Mouse (Mus musculus) common myeloid progenitor, adult 5-6 weeks (primary cell): ENCODE data around the gene Smarce1. TPM values are rescaled to one million over a fixed set of nuclear protein-coding genes. Genes with fewer than 3 reads are reported as not detected.

ENCODE experiments used
- ATAC-seq: replicated peaks from 2 replicates; pipeline ENCODE4 v1.8.0; 2016; ENCODE audit warnings: low read depth, mild to moderate bottlenecking, moderate TSS enrichment, inconsistent platforms; ENCODE audit not compliant: poor library complexity, severe bottlenecking
- total RNA-seq: library from RNA; stranded (forward); fragments of 200-1000, 187-1606 nt; gene quantifications from 2 replicates; pipeline ENCODE4 v1.2.3, GENCODE M21; 2017

Gene Smarce1
- total RNA-seq, 1 experiment from 2014 or later, result 341 TPM

- ATAC-seq, result no peak
These were observed 59.4 kb downstream of the Smarce1 start for GRCm38 (mm10) chr11:99171442-99171841.

DNA sequence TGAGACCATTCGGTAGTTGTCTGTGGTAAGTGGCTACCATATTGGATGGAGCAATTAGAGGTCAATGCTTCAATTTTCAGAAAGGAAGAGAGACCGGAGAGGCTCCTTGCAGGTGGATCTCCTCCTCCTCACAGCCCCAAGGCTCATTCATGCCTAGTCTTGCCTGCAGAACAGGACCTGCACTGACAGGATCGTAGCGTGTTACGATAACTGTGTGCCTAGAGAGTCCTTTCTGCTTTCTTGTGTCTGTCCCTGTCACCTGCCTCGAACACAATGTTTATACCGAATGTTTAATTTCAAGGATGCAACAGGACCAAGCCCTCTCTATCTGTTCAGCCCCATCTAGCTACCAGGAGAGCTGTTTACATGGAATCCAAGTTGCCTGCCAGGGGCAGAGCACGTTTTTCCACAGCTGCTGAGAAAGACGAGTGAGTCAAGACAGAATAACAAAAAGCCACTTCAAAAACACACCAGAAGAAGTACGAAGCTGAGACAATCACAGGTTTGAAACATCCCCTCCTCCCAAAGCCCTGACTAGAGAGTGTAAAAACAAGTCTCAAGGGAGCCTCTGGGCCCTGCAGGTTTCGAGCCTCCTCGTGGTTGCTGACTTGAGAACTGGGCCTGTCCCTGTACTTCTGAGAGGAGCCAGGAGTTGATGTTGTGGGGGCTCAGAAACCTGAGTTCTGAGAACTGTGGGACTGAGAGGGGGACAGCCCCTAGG is 60.1 kb downstream of the Smarce1 start:
- no peak for ATAC-seq

- no peak for ATAC-seq
These were observed 60.8 kb downstream of the Smarce1 start for GRCm38 (mm10) chr11:99170005-99170404.

DNA sequence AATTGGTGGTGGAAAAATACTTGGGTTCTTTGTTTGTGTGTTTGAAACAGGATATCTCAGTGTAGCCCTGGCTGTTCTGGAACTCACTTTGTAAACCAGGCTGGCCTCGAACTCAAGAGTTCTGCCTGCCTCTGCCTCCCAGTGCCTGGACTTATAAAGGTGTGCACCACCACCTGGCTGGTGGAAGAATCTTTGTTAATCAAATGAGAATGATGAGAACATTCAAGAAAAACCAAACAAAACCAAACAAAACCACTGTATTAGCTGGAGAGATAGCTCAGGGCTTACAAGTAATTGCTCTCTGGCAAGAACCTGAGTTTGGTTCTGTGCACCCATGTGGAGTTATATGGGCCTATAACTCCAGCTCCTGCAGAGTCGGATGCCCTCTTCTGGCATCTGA is 61.4 kb downstream of the Smarce1 start:
- no peak for ATAC-seq

DNA sequence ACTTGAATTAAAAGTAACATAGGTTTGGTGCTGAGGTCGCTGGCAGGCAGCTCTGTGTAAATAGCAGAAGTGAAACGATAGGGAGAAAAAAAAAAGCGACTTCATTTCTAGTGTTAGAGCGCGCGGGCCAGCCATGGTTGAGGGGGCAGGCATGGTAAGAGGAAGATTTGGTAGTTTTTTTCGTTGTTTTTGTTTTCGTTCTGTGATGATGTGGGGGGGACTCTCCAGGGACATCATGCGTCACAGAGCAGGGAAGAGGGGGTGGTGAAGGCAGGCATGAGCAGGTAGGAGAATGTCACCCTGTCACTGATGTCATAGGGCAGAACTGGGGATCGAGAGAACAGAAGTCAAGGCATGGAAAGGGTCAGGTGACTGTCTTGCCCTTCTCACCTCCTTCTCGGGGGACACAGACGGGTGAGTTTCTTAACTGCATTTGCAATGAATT is 62.8 kb downstream of the Smarce1 start:
- peak; percentile 56 for ATAC-seq

- ATAC-seq, result no peak
These were observed 63.2 kb downstream of the Smarce1 start for GRCm38 (mm10) chr11:99167576-99167975.

GRCm38 (mm10) chr11:99166241-99166640 is 64.6 kb downstream of the Smarce1 start:
- no peak for ATAC-seq

DNA sequence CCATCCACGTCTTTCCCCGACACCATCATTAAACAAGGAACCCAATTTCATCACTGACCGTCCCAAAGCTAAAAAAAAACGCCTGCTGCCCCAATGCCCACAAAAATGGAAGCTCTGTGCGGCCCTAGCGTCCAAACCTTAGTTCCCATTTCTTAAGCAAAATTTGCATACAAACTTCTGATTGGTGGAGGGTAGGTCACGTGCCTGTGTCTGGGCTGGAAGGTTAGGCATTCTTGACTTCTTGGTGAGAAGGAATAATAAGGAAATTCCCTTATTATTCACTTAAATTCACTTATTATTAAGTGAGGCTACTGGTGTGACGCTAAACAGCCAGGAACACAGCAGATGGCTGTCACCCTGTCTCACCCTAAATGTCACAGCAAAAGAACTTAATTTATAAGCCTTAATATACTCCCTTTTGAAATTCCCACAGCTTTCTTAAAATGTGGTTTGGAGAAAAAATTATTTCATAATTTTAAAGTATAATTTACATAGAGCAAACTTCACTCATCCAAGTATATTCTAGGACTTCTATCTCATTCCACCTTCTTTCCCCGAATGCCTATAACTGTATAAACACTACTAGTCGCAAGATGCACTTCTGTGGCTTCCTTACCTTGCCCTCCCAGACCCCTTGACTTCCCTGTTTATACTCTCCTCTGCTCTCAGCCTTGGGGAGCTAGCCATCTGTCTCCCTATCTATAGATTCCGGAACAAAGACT is 65.6 kb downstream of the Smarce1 start:
- no peak for ATAC-seq

- peak; percentile 59 for ATAC-seq
These were observed 67.7 kb downstream of the Smarce1 start for GRCm38 (mm10) chr11:99162972-99163686.

GRCm38 (mm10) chr11:99161648-99162047 is 69.2 kb downstream of the Smarce1 start:
- ATAC-seq, result no peak

GRCm38 (mm10) chr11:99160228-99160627 is 70.6 kb downstream of the Smarce1 start:
- no peak for ATAC-seq

Other genes with a start within 250 kb of the Smarce1 start
- not detected in 2 replicates for gene Gjd3, start 248.0 kb downstream of the Smarce1 start, total RNA-seq
- gene Top2a, start 206.8 kb downstream of the Smarce1 start, total RNA-seq, result 622 and 650 TPM in 2 replicates
- 177 and 183 TPM in 2 replicates for gene Igfbp4, start 189.8 kb downstream of the Smarce1 start, total RNA-seq
- 0.68 and 1.0 TPM in 2 replicates for gene Tns4, start 141.7 kb downstream of the Smarce1 start, total RNA-seq
- gene Ccr7, start 75.9 kb downstream of the Smarce1 start, total RNA-seq, result not detected in 2 replicates
- not detected in 2 replicates for gene Krt222, start 13.1 kb upstream of the Smarce1 start, total RNA-seq
- gene Krt24, start 54.2 kb upstream of the Smarce1 start, total RNA-seq, result not detected in 2 replicates
- not detected in 2 replicates for gene Krt25, start 91.9 kb upstream of the Smarce1 start, total RNA-seq
- not detected in 2 replicates for gene Krt26, start 106.9 kb upstream of the Smarce1 start, total RNA-seq
- gene Krt27, start 120.1 kb upstream of the Smarce1 start, total RNA-seq, result not detected in 2 replicates
- gene Krt28, start 143.9 kb upstream of the Smarce1 start, total RNA-seq, result not detected in 2 replicates
- 0.50 TPM in 1 of 2 replicates, not detected in the other for gene Krt10, start 158.3 kb upstream of the Smarce1 start, total RNA-seq
- gene Krt12, start 191.2 kb upstream of the Smarce1 start, total RNA-seq, result not detected in 2 replicates
- not detected in 2 replicates for gene Krt20, start 207.1 kb upstream of the Smarce1 start, total RNA-seq